Mouse (Mus musculus): ENCODE measurements around the gene Phyhipl.

- TF ChIP-seq CTCF (IDR thresholded peaks at IDR 0.05; ENCODE audit: low read depth): peak; percentile 49
- TF ChIP-seq EP300 (IDR thresholded peaks at IDR 0.05; ENCODE audit: low read depth): no peak
Observed at GRCm38 (mm10) chr10:70594007-70594406, 61.8 kb downstream of the Phyhipl start.
